Comparison of ENCODE assay signal across 16 mouse cellular contexts in the genomic region with DNA sequence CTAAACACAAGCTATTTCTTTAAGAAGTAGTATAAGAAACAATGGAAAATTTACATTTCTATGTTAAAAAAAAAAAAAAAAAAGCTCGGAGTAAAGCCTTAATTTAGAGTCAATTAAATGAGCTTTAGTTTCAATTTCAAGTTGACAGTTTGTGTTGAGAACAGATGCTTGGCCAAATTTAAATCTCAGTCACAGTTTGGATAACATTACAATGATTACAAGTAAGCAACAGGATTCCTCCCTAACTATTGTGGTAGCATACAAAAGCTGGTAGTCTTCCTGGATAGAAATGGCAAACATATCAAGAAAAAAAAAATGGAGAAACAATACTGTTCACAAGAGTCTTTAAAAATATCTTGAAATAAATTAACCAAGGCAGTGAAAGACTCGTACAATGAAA.
"Had no signal": no experiment of that assay in that cellular context is flagged by ENCODE, and none has a peak within 500 bp of the region (broad histone marks: within the 10 kb centered on the region; RNA-seq: fewer than 3 reads in every experiment).

No protein-coding gene starts in this region.

- ATAC-seq: hindbrain, embryonic 16.5 days; inflammation-experienced regulatory T-cells, adult 6 months; intestine, embryonic 15.5 days; intestine, postnatal 0 days had no signal

- DNase-seq: gastrocnemius, adult 2 months; gastrocnemius, postnatal 10 days; gastrocnemius, postnatal 25 days; heart, adult 18-20 months; heart, postnatal 10 days; heart, postnatal 4 days; kidney, adult 18-20 months; kidney, adult 8-10 months; kidney, postnatal 10 days; kidney, postnatal 25 days; liver; liver, embryonic 13.5 days had no signal
